In the genomic region with DNA sequence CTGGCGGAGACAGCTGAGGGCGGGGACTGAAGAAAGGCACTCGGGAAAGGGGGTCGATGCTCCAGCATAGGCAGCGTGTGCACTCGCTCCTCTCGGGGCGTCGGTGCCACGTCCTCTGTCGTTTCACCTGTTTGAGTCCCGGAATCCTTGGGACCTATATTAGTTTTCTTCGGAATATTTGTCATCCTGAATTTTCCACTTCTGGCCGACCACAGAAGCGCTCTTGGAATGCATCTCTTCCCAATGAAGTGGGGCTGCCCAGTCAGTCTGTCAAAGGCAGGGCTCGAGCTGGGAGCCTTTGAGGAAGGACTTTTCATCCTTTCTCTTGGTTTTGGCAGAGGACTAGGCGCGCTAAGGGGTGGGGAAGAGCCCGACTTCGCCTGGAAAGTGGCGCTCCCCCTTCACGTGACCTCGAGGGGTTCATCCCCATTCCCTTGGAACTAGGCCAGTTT, we compare ENCODE assay signal across 8 mouse cellular contexts. TPM values are rescaled to one million over a fixed set of nuclear protein-coding genes. Genes with fewer than 3 reads are reported as not detected.
DNase-seq lines count a peak whose midpoint lies in the region; ATAC-seq and TF ChIP-seq lines count a peak whose summit lies in the region.

No protein-coding gene starts in this region.

- H3K36me3 ChIP-seq in embryonic facial prominence, embryonic 10.5 days (replicated peaks): no peaks in the 10 kb centered on the region
- no peaks in the 10 kb centered on the region for H3K36me3 ChIP-seq in heart, embryonic 15.5 days
- H3K36me3 ChIP-seq in midbrain, embryonic 12.5 days: no peaks in the 10 kb centered on the region

- H3K27me3 ChIP-seq in embryonic facial prominence, embryonic 10.5 days (replicated peaks; ENCODE audit: low read depth, poor library complexity, severe bottlenecking): peaks cover 76% of the 10 kb centered on the region
- H3K27me3 ChIP-seq in heart, embryonic 15.5 days: no peaks in the 10 kb centered on the region
- H3K27me3 ChIP-seq in midbrain, embryonic 12.5 days: peaks cover 61% of the 10 kb centered on the region

- peak overlapping the region; percentile 89 for H3K4me3 ChIP-seq in gastrocnemius, adult 2 months
- peak overlapping the region; percentile 75 for H3K4me3 ChIP-seq in embryonic facial prominence, embryonic 10.5 days
- H3K4me3 ChIP-seq in heart, embryonic 15.5 days: peak overlapping the region; percentile 55
- peak overlapping the region; percentile 61 for H3K4me3 ChIP-seq in midbrain, embryonic 12.5 days

- H3K27ac ChIP-seq in gastrocnemius, adult 2 months: peak overlapping the region; percentile 96
- H3K27ac ChIP-seq in embryonic facial prominence, embryonic 10.5 days (replicated peaks): no peak overlapping the region
- peak overlapping the region; percentile 90; the same call in 1 of the 2 replicates for H3K27ac ChIP-seq in heart, embryonic 15.5 days
- no peak overlapping the region for H3K27ac ChIP-seq in midbrain, embryonic 12.5 days (replicated peaks)

- peak overlapping the region; percentile 97 for H3K4me2 ChIP-seq in heart, embryonic 15.5 days
- peak overlapping the region; percentile 94 for H3K4me2 ChIP-seq in midbrain, embryonic 12.5 days (replicated peaks)

- DNase-seq in gastrocnemius, adult 2 months: peak; percentile 43
- no peak for DNase-seq in gastrocnemius, adult 8-10 months (ENCODE audit: low spot score in 2 of 2)
- DNase-seq in embryonic facial prominence, embryonic 10.5 days (ENCODE audit: low spot score): peak; percentile 50
- peak; percentile 14 to 34 for DNase-seq in kidney, postnatal 36 days
- no peak for DNase-seq in cerebellum, postnatal 36 days
- no peak for DNase-seq in cerebellum, adult 9-11 months

- intact Hi-C loops in gastrocnemius, adult 2 months (cut with DNase I): loop anchor here (1.0 to 5.0 kb wide), 2 partner anchors 117 to 578 kb away; no protein-coding TSS in a partner anchor

- no peak for ATAC-seq in heart, embryonic 15.5 days (replicated peaks; ENCODE audit: insufficient number of reproducible peaks, insufficient read depth, low FRiP score, low read depth)
- no peak for ATAC-seq in midbrain, embryonic 12.5 days (ENCODE audit: low FRiP score, low read depth)

- TF ChIP-seq CTCF in gastrocnemius, adult 2 months (IDR thresholded peaks at IDR 0.05): no peak

- no peaks in the 10 kb centered on the region for H3K9me3 ChIP-seq in embryonic facial prominence, embryonic 10.5 days
- H3K9me3 ChIP-seq in heart, embryonic 15.5 days (replicated peaks): no peaks in the 10 kb centered on the region
- H3K9me3 ChIP-seq in midbrain, embryonic 12.5 days: no peaks in the 10 kb centered on the region

- H3K4me1 ChIP-seq in embryonic facial prominence, embryonic 10.5 days: peaks cover 41% of the 10 kb centered on the region
- H3K4me1 ChIP-seq in heart, embryonic 15.5 days (replicated peaks): peaks cover 29% of the 10 kb centered on the region
- H3K4me1 ChIP-seq in midbrain, embryonic 12.5 days: peaks cover 30% of the 10 kb centered on the region

- WGBS in embryonic facial prominence, embryonic 10.5 days: 2% methylated on average over 23 of the region's 23 CpGs
- 9% methylated on average over 23 of the region's 23 CpGs for WGBS in heart, embryonic 15.5 days
- WGBS in midbrain, embryonic 12.5 days: 1% methylated on average over 23 of the region's 23 CpGs

- H3K9ac ChIP-seq in heart, embryonic 15.5 days: peak overlapping the region; percentile 61
- H3K9ac ChIP-seq in midbrain, embryonic 12.5 days (replicated peaks): no peak overlapping the region; the same call in 1 of the 2 replicates

RNA-seq across cellular contexts. Expression of a gene that starts 1.6 kb away (rescaled TPM):
- total RNA-seq in gastrocnemius, adult 2 months (2021): 10 to 100 TPM in 1 of 2 experiments, 1 to 10 TPM in 1; 8.4 to 40.0 TPM
- total RNA-seq in gastrocnemius, adult 8-10 months (2022): 10 to 100 TPM in 1 of 4 experiments, 1 to 10 TPM in 3; 5.7 to 18.2 (median 6.6) TPM
- polyA plus RNA-seq in embryonic facial prominence, embryonic 10.5 days (2016; fragmentation: Nextera tagmentation; extraction: Ambion mirVana): 0.67 and 1.5 TPM in 2 replicates
- 5.1 and 5.8 TPM in 2 replicates for polyA plus RNA-seq in heart, embryonic 15.5 days (2015; fragmentation: Nextera tagmentation; extraction: Ambion mirVana)
- 3.7 and 4.8 TPM in 2 replicates for polyA plus RNA-seq in midbrain, embryonic 12.5 days (2016; fragmentation: Nextera tagmentation; extraction: Ambion mirVana)

Comparison
In these comparisons a context has a peak if more than half of its experiments do, and no peak if none do; other contexts are left out.
1. DNase-seq: peak in gastrocnemius, adult 2 months (single experiment), embryonic facial prominence, embryonic 10.5 days (single experiment) and kidney, postnatal 36 days (2 of 2); none in gastrocnemius, adult 8-10 months (0 of 2), cerebellum, postnatal 36 days (0 of 2) and cerebellum, adult 9-11 months (single experiment).
2. H3K27ac ChIP-seq: peak in gastrocnemius, adult 2 months (single experiment) and heart, embryonic 15.5 days (single experiment); none in embryonic facial prominence, embryonic 10.5 days (single experiment) and midbrain, embryonic 12.5 days (single experiment).
3. Peak in every context shown above with its lines, with median percentiles within 50 percentile points of each other: H3K4me3 ChIP-seq.